Mouse (Mus musculus): ENCODE results near the gene Traf1.

DNA sequence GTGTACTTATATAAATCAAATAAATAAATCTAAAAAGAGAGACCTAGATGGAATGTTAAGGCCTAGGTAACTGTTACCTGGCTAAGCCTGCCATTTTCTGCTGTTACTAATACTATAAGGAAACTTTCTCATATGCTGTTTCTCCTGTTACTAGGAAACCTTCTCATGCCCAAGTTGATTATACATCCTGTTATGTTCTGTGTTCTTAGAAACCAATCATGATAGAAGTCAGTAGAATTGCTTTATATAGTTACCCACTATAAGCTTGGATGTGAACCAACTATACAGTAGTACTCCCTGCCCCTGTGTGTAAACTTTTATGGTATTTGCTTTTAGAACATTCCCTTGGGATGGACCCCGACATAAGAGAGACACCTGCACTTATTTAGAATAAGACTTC lies 26.0 kb upstream of the Traf1 start:
- TF ChIP-seq CTCF (IDR thresholded peaks at IDR 0.05; ENCODE audit: extremely low read depth, insufficient read depth, insufficient read length, insufficient replicate concordance), result no peak
- TF ChIP-seq POLR2A (IDR thresholded peaks at IDR 0.05; ENCODE audit: low read depth, low read length), result no peak
